Mouse (Mus musculus): ENCODE data around the gene Cds1. TPM values are rescaled to one million over a fixed set of nuclear protein-coding genes. Genes with fewer than 3 reads are reported as not detected.

Gene Cds1
- polyA plus RNA-seq, 1 experiment from 2014 or later = 4.5 TPM

- H3K4me2 ChIP-seq (ENCODE audit: low read length) = no peak overlapping the region
- no peaks in the 10 kb centered on the region for H3K36me3 ChIP-seq (ENCODE audit: control insufficient read depth, insufficient read depth)
- H3K4me1 ChIP-seq (replicated peaks; ENCODE audit: control insufficient read depth, insufficient read depth, low read length) = no peaks in the 10 kb centered on the region
- H3K9me3 ChIP-seq (ENCODE audit: control insufficient read depth, low read length) = no peaks in the 10 kb centered on the region
- H3K4me3 ChIP-seq (replicated peaks; ENCODE audit: low read length) = no peak overlapping the region
- ATAC-seq = no peak
- H3K9ac ChIP-seq (replicated peaks; ENCODE audit: low read depth, low read length) = no peak overlapping the region
- 20% methylated on average over 7 of the region's 7 CpGs for WGBS
- H3K27ac ChIP-seq (ENCODE audit: low read length) = no peak overlapping the region
- H3K27me3 ChIP-seq (replicated peaks; ENCODE audit: control insufficient read depth, insufficient read depth, low read length) = no peaks in the 10 kb centered on the region
Observed at GRCm38 (mm10) chr5:101819844-101820243, 54.9 kb downstream of the Cds1 start.

- H3K9me3 ChIP-seq (ENCODE audit: control insufficient read depth, low read length) = no peaks in the 10 kb centered on the region
- H3K4me2 ChIP-seq (ENCODE audit: low read length) = no peak overlapping the region
- no peak overlapping the region for H3K27ac ChIP-seq (ENCODE audit: low read length)
- H3K4me3 ChIP-seq (replicated peaks; ENCODE audit: low read length) = no peak overlapping the region
- no peaks in the 10 kb centered on the region for H3K36me3 ChIP-seq (ENCODE audit: control insufficient read depth, insufficient read depth)
- H3K27me3 ChIP-seq (replicated peaks; ENCODE audit: control insufficient read depth, insufficient read depth, low read length) = no peaks in the 10 kb centered on the region
- 66% methylated on average over 8 of the region's 8 CpGs for WGBS
- no peak overlapping the region for H3K9ac ChIP-seq (replicated peaks; ENCODE audit: low read depth, low read length)
- no peak for ATAC-seq
- H3K4me1 ChIP-seq (replicated peaks; ENCODE audit: control insufficient read depth, insufficient read depth, low read length) = no peaks in the 10 kb centered on the region
Observed at GRCm38 (mm10) chr5:101821052-101821451, 56.1 kb downstream of the Cds1 start.

- H3K27ac ChIP-seq (ENCODE audit: low read length) = no peak overlapping the region
- 68% methylated on average over 17 of the region's 17 CpGs for WGBS
- no peaks in the 10 kb centered on the region for H3K9me3 ChIP-seq (ENCODE audit: control insufficient read depth, low read length)
- H3K4me2 ChIP-seq (ENCODE audit: low read length) = no peak overlapping the region
- no peaks in the 10 kb centered on the region for H3K36me3 ChIP-seq (ENCODE audit: control insufficient read depth, insufficient read depth)
- no peaks in the 10 kb centered on the region for H3K27me3 ChIP-seq (replicated peaks; ENCODE audit: control insufficient read depth, insufficient read depth, low read length)
- H3K9ac ChIP-seq (replicated peaks; ENCODE audit: low read depth, low read length) = no peak overlapping the region
- ATAC-seq = no peak
- H3K4me3 ChIP-seq (replicated peaks; ENCODE audit: low read length) = no peak overlapping the region
- peaks cover 4% of the 10 kb centered on the region; the same call in 1 of the 2 replicates for H3K4me1 ChIP-seq (replicated peaks; ENCODE audit: control insufficient read depth, insufficient read depth, low read length)
Observed at GRCm38 (mm10) chr5:101821491-101822310, 56.8 kb downstream of the Cds1 start.

GRCm38 (mm10) chr5:101822311-101822670 lies 57.4 kb downstream of the Cds1 start:
- Histone ChIP-seq H3K4me1 (replicated peaks; ENCODE audit: control insufficient read depth, insufficient read depth, low read length) (peaks cover 6% of the 10 kb centered on the region; the same call in 1 of the 2 replicates), H3K36me3 (ENCODE audit: control insufficient read depth, insufficient read depth) (no peaks in the 10 kb centered on the region), H3K9ac (replicated peaks; ENCODE audit: low read depth, low read length) (no peak overlapping the region), H3K27ac (ENCODE audit: low read length) (no peak overlapping the region), H3K9me3 (ENCODE audit: control insufficient read depth, low read length) (no peaks in the 10 kb centered on the region), H3K4me3 (replicated peaks; ENCODE audit: low read length) (no peak overlapping the region), H3K4me2 (ENCODE audit: low read length) (no peak overlapping the region), H3K27me3 (replicated peaks; ENCODE audit: control insufficient read depth, insufficient read depth, low read length) (no peaks in the 10 kb centered on the region)
- WGBS = 58% methylated on average over 6 of the region's 6 CpGs
- ATAC-seq = no peak

- peaks cover 6% of the 10 kb centered on the region; the same call in 1 of the 2 replicates for H3K4me1 ChIP-seq (replicated peaks; ENCODE audit: control insufficient read depth, insufficient read depth, low read length)
- H3K9ac ChIP-seq (replicated peaks; ENCODE audit: low read depth, low read length) = no peak overlapping the region
- ATAC-seq = peak; percentile 23; the same call in 1 of the 2 replicates
- H3K27me3 ChIP-seq (replicated peaks; ENCODE audit: control insufficient read depth, insufficient read depth, low read length) = no peaks in the 10 kb centered on the region
- H3K4me2 ChIP-seq (ENCODE audit: low read length) = no peak overlapping the region
- H3K36me3 ChIP-seq (ENCODE audit: control insufficient read depth, insufficient read depth) = no peaks in the 10 kb centered on the region
- H3K27ac ChIP-seq (ENCODE audit: low read length) = no peak overlapping the region
- 16% methylated on average over 13 of the region's 13 CpGs for WGBS
- no peak overlapping the region for H3K4me3 ChIP-seq (replicated peaks; ENCODE audit: low read length)
- H3K9me3 ChIP-seq (ENCODE audit: control insufficient read depth, low read length) = no peaks in the 10 kb centered on the region
Observed at GRCm38 (mm10) chr5:101825111-101825911, 60.4 kb downstream of the Cds1 start.

GRCm38 (mm10) chr5:101826531-101826970 lies 61.6 kb downstream of the Cds1 start:
- Histone ChIP-seq H3K9ac (replicated peaks; ENCODE audit: low read depth, low read length) (no peak overlapping the region), H3K36me3 (ENCODE audit: control insufficient read depth, insufficient read depth) (no peaks in the 10 kb centered on the region), H3K27me3 (replicated peaks; ENCODE audit: control insufficient read depth, insufficient read depth, low read length) (no peaks in the 10 kb centered on the region), H3K27ac (ENCODE audit: low read length) (no peak overlapping the region), H3K4me3 (replicated peaks; ENCODE audit: low read length) (no peak overlapping the region), H3K4me2 (ENCODE audit: low read length) (peak overlapping the region; percentile 40), H3K9me3 (ENCODE audit: control insufficient read depth, low read length) (no peaks in the 10 kb centered on the region), H3K4me1 (replicated peaks; ENCODE audit: control insufficient read depth, insufficient read depth, low read length) (peaks cover 6% of the 10 kb centered on the region; the same call in 1 of the 2 replicates)
- ATAC-seq = peak; percentile 72
- 5% methylated on average over 15 of the region's 15 CpGs for WGBS

GRCm38 (mm10) chr5:101827477-101827876 lies 62.5 kb downstream of the Cds1 start:
- H3K9me3 ChIP-seq (ENCODE audit: control insufficient read depth, low read length) = no peaks in the 10 kb centered on the region
- ATAC-seq = no peak
- no peaks in the 10 kb centered on the region for H3K27me3 ChIP-seq (replicated peaks; ENCODE audit: control insufficient read depth, insufficient read depth, low read length)
- H3K4me2 ChIP-seq (ENCODE audit: low read length) = no peak overlapping the region
- no peaks in the 10 kb centered on the region for H3K36me3 ChIP-seq (ENCODE audit: control insufficient read depth, insufficient read depth)
- no peak overlapping the region for H3K4me3 ChIP-seq (replicated peaks; ENCODE audit: low read length)
- no peak overlapping the region for H3K9ac ChIP-seq (replicated peaks; ENCODE audit: low read depth, low read length)
- H3K4me1 ChIP-seq (replicated peaks; ENCODE audit: control insufficient read depth, insufficient read depth, low read length) = peaks cover 6% of the 10 kb centered on the region; the same call in 1 of the 2 replicates
- no peak overlapping the region for H3K27ac ChIP-seq (ENCODE audit: low read length)
- WGBS = 43% methylated on average over 12 of the region's 12 CpGs

- H3K36me3 ChIP-seq (ENCODE audit: control insufficient read depth, insufficient read depth) = peaks cover 2% of the 10 kb centered on the region; the same call in 1 of the 2 replicates
- H3K4me2 ChIP-seq (ENCODE audit: low read length) = no peak overlapping the region
- H3K27me3 ChIP-seq (replicated peaks; ENCODE audit: control insufficient read depth, insufficient read depth, low read length) = no peaks in the 10 kb centered on the region
- no peak overlapping the region for H3K4me3 ChIP-seq (replicated peaks; ENCODE audit: low read length)
- ATAC-seq = no peak
- H3K27ac ChIP-seq (ENCODE audit: low read length) = no peak overlapping the region
- no peak overlapping the region for H3K9ac ChIP-seq (replicated peaks; ENCODE audit: low read depth, low read length)
- no peaks in the 10 kb centered on the region for H3K9me3 ChIP-seq (ENCODE audit: control insufficient read depth, low read length)
- peaks cover 6% of the 10 kb centered on the region; the same call in 1 of the 2 replicates for H3K4me1 ChIP-seq (replicated peaks; ENCODE audit: control insufficient read depth, insufficient read depth, low read length)
- WGBS = 40% methylated on average over 3 of the region's 3 CpGs
Observed at GRCm38 (mm10) chr5:101828932-101829331, 64.0 kb downstream of the Cds1 start.

GRCm38 (mm10) chr5:101830180-101830579 lies 65.2 kb downstream of the Cds1 start:
- Histone ChIP-seq H3K9ac (replicated peaks; ENCODE audit: low read depth, low read length) (no peak overlapping the region), H3K4me3 (replicated peaks; ENCODE audit: low read length) (no peak overlapping the region), H3K4me2 (ENCODE audit: low read length) (no peak overlapping the region), H3K4me1 (replicated peaks; ENCODE audit: control insufficient read depth, insufficient read depth, low read length) (peaks cover 6% of the 10 kb centered on the region; the same call in 1 of the 2 replicates), H3K9me3 (ENCODE audit: control insufficient read depth, low read length) (no peaks in the 10 kb centered on the region), H3K27ac (ENCODE audit: low read length) (no peak overlapping the region), H3K36me3 (ENCODE audit: control insufficient read depth, insufficient read depth) (peaks cover 9% of the 10 kb centered on the region), H3K27me3 (replicated peaks; ENCODE audit: control insufficient read depth, insufficient read depth, low read length) (no peaks in the 10 kb centered on the region)
- WGBS = 86% methylated on average over 8 of the region's 8 CpGs
- no peak for ATAC-seq

Data from forebrain, embryonic 16.5 days (tissue).